Mouse (Mus musculus): ENCODE results near the gene Agxt.

The Agxt gene

DNA sequence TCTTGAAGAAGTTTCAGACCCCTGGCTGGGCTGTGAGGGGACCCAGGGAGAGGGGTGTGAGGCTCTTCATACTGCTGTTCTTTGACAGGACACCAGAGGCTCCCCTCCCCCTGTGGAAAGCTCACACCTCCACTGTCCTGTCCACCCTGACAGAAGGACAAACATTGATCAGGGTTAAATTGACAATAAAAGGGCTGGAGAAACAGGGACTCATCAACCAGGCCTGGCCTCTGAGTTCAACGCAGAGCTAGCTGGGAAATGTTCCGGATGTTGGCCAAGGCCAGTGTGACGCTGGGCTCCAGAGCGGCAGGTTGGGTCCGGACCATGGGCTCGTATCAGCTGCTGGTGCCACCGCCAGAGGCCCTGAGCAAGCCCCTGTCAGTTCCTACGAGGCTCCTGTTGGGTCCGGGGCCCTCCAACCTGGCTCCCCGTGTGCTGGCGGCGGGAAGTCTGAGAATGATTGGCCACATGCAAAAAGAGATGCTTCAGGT, at the start of gene Agxt:
Agxt (plus strand) TSS at position 205 of the 491 bp plus-strand sequence.
- no peak for DNase-seq (ENCODE audit: low spot score)

DNA sequence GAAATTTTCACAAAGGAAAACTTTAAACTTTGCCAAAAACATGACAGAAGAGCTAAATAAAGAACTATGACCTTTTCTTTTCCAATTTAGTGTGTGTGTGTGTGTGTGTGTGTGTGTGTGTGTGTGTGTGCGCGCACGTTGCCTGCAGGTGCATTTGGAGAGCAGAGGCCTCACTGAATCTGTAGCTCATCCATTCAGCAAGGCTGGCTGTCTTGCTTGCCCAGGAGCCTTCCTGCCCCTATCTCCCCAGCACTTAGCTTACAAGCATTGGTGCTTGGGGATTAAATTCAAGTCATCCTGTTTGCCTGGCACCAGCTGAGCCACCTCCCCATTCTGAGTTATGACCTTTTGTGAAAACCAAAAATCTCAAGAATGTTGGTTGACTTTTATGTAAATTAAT, 42.5 kb upstream of the Agxt start:
- DNase-seq (ENCODE audit: low spot score), result no peak

DNA sequence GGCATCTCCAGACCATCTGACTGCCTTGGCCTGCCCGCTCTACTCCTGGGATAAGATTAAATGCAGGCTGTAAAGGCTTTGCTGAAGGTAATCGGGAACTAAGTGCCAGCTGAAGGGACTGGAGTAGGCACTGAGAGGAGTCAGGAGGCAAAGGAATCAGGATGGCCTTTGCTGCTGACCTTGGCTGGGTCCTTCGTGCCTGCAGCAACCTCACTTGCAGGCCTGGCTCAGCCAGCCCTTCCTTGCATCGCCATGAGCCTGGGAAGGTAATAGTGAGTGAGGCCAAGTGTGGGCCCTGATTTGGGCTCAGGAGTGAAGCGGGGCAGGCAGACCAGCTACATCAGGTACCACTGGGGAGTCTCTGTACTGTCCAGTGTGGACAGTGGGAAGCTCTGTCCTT, 36.1 kb upstream of the Agxt start:
- DNase-seq (ENCODE audit: low spot score), result no peak

DNA sequence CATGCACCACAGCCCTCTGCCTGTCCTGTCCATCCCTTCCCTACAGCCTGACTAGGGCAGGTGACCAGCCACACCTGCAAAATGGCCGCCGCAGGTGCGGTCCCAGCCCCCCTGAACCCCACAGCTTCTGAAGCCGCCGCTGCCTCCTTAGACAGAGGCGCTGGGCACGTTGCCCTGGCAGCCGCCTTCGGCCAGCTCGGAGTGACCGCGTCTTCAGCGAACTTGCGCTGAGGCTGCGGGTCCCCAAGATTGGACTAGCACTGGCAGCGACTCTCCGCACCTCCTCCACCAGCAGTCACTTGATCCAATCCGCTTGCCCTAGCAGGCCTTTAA, 34.8 kb upstream of the Agxt start:
- no peak for DNase-seq (ENCODE audit: low spot score)

DNA sequence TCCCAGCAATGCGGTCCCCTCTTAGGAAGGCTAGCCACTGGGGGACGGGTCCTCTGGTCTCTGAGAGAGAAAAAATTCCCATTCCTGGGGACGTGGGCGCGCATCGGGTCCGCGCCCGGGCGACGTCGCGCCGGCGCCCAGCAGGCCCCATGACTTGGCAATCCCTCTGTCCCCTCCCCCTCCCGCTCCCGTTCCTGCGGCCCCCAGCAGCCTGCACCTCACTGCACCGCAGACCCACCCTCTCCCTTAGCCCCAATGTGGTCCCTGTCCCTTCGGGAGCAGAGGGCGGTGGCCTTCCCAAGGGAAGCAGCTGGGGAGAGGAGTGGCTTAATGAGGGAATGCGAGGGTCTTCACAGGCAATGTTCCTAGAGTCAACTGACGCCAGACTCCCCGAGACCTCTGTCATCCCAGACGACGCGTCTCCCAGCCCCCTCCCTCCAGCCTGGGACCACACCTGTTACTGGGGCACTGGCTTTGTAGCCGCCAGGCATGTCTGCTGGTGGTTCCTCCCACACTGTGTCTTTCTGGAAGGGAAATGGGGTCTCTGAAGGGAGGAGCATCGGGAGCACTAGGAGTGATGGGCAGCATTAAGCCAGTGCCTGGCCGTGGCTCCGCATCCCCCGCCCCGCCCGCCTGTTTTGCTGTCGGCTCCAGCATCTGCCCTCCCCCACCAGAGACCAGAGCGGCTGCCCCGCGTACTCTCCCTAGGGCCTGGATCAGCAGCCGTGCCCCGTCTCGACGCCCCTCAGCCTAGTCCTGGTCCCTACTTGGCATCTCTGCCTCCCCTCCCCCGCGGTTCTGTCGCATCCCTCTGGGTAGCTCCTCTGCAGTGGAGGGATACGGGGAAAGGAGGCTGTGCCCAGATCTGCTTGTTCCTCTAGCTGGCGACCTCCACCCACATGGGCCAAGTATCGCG, 34.2 kb upstream of the Agxt start:
- DNase-seq (ENCODE audit: low spot score), result peak; percentile 72

DNA sequence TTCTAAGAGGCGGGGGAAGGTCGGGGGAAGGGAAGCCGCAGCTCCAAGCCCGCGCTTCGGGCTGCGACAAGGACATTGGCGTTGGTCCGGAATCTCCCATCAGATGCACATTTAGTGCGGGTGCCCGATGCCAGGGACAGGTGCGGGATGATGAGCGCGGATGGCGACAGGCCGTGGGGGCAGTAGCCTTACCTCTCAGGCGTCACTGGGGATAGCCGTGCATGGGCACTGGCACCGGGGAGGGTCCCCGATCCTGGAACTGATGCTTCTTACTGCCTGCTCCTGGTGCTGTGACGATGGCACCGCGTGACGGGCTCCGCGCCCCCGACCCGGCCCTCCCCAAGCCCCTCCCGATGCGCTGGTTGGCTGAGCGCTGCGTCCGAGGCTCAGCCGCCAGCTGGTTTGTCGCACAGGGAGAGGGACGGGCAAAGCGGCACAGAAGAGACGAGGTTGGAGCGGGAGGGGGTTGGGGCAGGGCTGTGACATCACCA, 33.4 kb upstream of the Agxt start, which contains the start of gene Kif1a:
Kif1a (minus strand) TSS at position 381 of the 491 bp plus-strand sequence.
- DNase-seq (ENCODE audit: low spot score), result peak; percentile 87

DNA sequence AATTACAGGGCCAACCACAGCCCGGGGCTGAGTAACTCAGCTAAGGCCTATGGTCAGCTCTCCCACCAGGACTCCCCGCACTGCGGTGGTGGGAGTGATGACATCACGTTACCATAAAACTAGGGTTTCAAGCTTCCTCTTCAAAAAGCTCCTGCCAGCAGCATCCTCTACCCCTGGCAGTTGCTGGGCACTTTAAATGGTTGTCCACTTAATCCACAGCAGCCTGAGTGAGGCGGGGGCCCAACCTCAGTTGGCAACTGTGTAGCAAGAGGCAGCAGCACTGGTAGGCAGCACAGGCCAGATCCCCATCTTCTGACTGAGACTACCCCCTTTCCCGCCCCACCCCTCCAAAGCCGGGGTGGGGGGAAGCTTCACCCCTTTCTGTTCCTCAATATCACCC, 32.3 kb upstream of the Agxt start:
- DNase-seq (ENCODE audit: low spot score), result no peak

DNA sequence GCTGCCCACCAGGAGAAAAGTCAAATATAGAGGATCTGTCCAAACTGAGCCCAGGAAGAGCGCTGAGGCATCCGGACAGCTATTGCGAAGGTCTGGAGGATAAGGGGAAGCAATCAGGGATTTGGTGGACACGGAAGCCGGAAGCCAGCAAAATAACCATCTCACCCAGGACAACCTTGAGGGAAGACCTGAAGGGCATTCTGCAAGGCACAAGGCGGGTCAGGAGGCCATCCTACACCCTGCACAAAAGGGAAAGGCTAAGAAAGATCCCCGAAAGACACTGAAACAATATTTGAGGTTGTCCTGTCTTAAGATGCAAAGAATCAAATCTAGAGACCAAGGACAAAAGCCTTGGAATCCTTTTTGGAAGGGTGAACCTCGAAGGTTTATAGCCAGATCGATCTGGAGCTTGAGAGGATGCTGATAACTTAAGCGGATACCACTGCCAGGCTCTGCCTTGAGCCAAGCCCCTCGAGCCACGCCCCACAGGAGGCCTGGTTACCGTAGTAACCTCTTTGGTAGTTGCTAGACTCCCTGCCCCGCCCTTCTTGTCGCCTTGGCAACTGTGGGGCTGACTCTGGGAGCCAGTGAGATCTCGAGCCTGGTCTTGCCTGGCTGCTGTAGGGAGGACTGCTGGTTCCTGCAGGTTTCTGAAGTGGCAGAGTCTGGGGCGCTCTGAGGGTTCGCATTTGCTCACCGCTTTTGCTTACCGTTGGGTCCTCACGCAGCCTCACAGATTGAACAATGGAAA, 20.2 kb upstream of the Agxt start:
- DNase-seq (ENCODE audit: low spot score), result peak; percentile 97

DNA sequence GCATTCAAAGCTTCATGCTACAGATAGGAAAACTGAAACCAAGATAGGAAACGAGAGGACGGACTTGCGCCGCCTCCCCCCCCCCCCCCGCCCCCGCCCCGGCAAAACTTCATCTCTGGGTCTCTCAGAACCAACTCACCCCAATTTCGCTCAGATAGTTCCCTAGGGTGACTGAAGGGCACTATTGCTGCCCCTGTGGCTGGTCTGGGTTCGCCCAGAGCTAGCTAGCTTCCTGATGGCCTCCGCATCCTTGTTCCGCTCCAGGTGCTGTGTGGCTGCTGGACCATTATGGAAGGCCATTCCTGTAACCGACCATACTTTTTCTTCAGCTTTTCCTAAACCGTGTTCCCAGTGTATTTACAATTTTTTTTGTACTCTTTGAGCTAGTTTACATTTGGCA, 19.6 kb upstream of the Agxt start:
- peak; percentile 34 for DNase-seq (ENCODE audit: low spot score)

DNA sequence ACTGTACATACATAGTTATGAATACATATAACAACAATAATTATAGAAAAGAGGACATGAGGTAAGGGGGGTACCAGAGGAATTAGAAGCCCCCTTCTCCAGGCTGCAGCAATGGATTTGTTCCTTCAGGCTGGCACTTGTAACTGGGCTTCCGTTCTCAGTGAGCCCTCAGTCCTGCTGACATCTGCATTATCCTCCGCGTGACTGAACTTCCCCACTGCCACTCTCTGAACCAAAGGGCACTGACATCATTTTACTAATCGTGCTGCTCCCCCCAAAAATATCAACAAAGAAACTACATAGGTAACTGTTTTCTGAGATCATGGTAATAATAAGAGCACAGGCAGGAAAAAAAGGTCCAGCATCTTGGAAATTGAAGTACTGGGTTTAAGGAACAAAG, 16.2 kb upstream of the Agxt start:
- DNase-seq (ENCODE audit: low spot score), result peak; percentile 46

DNA sequence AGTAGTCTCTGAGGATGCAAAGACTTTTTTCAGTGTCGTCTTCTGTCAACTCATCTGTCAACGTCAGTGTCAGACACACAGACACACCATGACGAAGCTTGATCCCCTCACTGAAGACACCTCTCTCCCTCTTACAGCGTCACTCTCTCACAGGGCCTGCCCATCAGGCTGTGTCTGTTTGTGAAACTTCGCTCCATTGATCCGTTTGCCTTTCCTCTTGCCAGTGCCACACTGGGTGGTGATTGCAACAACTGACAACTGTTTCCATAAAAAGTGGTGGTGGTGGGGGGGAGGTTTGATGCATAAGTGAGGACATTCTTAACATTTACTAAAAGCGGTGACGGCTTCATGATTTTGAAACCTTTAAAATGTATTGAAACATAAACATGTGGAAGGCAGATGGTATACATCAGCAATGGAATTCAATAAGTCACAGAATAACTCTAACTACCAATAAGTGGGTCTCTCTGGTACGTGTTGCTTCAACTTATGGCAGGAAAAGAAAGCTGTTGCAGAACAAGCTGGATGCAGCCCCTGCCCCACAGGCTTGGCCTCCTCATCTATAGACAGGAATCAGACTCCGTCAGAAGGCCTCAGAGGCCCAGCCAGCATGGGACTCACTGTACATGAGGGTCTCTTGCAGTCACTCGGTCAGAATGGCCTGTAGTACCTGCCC, 11.7 kb upstream of the Agxt start:
- DNase-seq (ENCODE audit: low spot score), result no peak

DNA sequence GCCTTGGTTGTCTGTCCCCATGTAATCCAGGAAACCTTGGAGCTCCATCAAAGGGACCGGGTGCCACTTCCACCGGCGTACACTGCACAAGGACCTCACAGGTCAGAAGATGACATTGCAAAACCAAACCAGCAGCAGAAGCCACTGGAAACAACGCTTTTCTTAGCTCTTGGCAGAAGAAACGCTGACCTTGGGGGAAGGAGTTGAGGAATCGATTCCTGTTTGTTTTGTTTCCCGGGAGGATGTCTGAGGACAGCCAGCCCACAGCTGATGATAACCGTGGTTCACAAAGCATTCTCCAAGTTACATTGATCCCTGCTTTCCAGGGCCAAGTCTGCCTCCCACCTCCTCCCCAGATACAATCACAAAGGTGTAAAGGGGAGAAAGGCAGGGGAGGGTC, 11.0 kb upstream of the Agxt start:
- no peak for DNase-seq (ENCODE audit: low spot score)

DNA sequence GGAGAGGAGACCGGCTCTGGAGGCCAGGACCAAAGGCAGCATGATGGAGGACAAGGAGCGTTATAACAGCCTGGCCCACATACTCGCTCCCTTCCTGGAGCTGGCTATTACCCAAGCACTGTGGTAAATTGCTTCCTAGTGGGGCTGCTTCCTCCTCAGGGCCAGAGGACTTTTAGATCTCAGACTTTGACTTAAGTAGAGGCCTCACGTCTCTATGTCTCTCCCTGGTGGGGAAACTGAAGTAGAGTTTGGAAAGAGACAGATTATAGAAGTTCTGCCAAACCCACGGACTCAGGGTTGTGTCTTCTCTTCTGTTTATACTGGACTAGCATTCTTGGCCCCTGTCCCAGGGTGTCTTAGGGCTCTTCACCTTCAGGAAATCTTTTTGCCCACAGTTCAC, 9.8 kb upstream of the Agxt start:
- DNase-seq (ENCODE audit: low spot score), result no peak

DNA sequence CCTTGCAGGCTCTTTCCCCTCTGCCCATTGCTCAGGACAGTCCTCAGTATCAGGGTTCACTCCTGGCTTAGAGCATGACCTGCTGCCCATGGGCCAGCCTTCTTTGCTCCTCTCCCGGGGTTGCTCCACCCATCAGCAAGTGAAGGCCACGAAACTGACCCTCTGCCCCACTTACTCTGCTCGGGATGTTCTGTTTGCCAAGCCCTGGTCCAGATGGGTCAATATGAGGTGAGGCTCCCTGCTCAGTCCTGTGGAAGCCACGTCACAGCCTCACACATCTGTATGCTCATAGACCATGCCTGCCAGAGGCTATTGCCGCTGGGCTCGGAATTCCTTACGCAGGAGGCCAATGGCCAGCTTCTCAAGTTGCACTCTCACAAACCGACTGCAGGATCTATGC, 6.8 kb upstream of the Agxt start:
- no peak for DNase-seq (ENCODE audit: low spot score)

DNA sequence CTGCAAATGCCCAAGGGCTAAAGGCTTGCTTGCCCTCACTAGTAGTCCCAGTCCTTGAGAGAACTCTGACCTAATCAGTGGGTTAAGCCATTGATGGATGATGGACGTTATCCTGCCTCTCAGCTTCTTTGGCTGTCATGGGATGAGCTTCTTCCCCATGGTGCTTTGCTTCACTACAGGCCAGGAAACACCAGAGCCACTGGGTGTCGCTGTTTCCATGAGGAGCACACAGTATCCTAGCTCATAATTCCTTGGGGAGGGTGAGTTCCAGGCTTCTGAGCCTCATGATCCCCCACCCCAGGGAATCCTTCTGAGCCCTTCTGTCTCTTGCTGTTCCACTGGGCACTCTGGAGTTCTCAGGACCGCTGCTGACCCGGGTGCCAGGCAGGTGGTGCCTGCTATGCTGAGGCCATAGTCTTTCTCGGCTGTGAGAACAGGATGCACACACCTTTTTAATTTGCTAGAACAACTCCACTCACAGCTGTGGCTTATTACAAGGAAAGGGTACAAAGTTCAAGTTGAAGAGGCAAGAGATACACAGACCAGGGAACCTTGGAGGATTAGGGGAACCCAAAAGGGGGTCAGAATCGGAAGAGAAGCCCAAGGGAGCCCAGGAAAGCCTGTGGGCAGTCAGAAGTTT, 6.2 kb upstream of the Agxt start:
- peak; percentile 87 for DNase-seq (ENCODE audit: low spot score)

DNA sequence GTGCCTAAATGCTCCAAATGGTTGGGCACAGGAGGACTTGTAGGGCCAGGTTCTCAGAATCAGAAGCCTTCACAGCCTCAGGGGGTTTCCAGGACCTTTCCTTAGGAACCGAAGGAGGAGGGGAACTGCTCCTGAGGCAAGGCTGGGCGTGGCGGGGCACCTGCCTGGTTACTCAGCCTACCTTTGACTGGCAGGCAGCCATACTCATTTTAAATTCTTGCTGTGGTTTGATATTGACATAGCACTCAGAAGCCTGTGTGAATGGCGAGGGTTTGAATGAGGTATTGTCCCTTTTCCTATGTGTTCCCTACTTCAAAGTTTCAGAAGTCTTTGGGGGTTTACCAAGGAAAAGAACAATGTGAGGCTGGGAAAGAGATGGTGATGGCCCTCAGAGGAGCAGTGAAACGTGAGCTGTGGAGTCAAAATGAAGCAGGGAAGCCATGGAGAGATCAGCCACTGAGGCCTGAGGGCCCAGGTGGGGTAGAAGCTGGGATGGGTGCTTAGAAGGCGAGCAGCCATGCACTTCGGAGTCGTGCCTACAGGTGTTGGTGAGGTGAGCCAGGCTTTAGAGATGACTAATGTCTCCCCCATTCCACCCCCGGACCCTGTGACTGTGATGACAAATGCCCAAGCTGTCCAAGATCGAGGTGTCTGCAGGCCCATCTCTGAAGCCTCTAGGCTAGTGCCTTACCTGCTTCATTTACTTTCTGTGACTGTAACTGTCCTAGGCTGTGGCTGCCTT, 4.6 kb upstream of the Agxt start:
- DNase-seq (ENCODE audit: low spot score), result no peak

DNA sequence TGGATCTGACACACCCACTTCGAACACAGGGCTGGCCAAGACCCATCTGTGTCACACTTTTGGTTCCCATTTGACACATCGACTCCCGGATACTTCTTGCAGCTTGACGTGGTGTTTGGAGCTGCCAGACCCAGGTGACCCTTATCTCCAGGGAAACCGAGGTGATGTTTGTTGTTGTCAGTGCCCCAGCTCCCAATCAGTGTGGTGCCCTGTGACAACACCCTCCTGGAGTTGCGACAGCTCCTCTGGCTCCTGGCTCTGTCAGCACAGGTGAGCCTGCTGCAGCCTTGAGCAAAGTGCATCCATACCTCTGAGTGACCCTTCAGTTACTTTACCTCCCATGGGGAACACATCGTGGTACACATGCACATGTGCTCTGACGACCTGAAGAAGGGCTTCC, 2.4 kb upstream of the Agxt start:
- DNase-seq (ENCODE audit: low spot score), result no peak

DNA sequence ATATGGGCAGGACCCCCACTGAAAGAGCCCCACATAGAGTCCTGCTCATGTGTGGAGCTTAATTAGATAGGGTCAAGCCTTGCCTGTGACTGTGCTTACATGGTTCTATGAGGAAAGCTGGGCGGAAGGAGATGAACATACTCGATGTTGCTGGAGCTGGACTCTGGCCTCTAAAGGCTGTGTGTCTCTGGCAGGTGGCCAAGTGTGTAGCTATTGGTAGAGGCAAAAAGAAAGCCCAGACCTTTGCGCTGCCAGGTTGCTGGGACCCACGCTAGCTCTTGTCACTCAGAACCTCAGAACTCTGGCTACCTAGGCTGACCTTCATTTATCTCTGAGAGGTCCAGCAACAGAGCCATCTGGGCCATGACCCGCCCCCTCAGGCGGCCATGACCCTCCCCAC, 3.5 kb downstream of the Agxt start:
- DNase-seq (ENCODE audit: low spot score), result no peak

DNA sequence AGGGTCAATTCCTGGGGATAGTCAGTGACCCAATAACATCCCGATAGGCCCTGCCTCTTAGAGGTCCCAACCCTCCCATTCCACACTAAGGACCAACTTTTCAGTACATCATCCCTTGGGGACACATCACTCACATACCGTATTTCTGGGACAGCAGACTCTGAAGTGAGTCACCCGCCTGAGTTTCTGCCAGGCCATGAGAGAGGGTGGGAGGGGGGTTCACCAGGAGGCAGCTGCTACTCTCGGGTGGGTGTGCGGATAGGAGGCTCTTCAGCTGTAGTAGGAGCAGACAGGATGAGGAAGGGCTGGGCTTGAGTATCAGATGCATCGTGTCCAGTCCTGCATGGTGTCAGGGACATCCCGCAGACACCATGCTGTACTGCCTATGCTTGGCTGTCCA, 4.7 kb downstream of the Agxt start:
- no peak for DNase-seq (ENCODE audit: low spot score)

DNA sequence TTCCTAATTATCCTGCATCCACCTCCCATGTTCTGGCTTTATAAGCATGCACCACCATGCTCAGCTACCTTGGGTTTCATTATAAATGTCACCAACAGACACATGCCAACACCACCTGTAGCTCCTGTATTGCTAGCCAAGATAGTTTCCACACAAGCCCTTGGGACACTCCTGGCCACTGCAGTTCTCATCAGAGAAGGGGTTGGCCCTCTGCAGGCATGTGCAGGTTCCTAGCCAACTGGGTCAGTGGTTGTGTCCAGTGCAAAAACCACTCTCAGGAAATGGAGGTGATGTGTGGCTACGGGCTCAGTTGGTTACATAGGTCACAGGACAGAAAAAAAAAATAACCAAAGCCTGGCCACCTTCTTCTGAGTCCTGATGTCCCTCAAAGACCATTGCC, 7.8 kb downstream of the Agxt start:
- DNase-seq (ENCODE audit: low spot score), result no peak

DNA sequence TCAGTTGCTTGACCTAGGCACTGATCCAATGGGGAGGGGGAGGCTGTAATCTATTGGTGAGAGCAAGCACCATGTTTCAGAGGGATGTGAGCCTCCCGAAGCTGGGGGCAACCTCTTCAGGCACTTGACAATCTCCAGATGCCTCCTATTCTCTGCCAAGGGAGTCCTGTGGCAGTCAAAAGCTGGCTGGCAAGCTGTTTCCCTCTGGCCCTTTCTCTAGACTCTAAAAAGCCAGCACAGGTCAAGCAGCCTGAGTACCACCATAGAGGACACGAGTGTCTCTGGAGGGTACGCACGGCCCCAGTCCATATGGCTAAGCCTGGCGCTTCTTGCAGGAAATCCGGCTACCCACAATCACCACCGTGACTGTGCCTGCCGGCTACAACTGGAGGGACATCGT, 9.1 kb downstream of the Agxt start:
- no peak for DNase-seq (ENCODE audit: low spot score)
